Mouse (Mus musculus) CH12.LX (cell line): ENCODE measurements around the gene Tmem18. TPM values are rescaled to one million over a fixed set of nuclear protein-coding genes. Genes with fewer than 3 reads are reported as not detected.

Experiments
- DNase-seq: peaks from one replicate; pipeline ENCODE4 v3.0.0-alpha.2; 2013; ENCODE audit errors: extremely low read depth
- H3K27ac ChIP-seq: 2 replicates; pipeline ENCODE4 v1.5.1; 2012; ENCODE audit warnings: low read depth, mild to moderate bottlenecking, control low read depth, moderate library complexity; ENCODE audit not compliant: insufficient read depth
- H3K27me3 ChIP-seq: replicated peaks from 2 replicates; pipeline ENCODE3; 2012; ENCODE audit warnings: inconsistent platforms
- H3K36me3 ChIP-seq, 2 experiments: replicated peaks in 1 of 2; 2 replicates each; pipeline versions ENCODE3 to v1.6.1; 2012; ENCODE audit warnings: inconsistent platforms in 1 of 2, low read length in 1 of 2, mild to moderate bottlenecking in 1 of 2, mixed read lengths in 1 of 2, moderate library complexity in 1 of 2; ENCODE audit not compliant: control insufficient read depth in 1 of 2, insufficient read depth in 1 of 2
- H3K4me1 ChIP-seq, 2 experiments: 2 replicates each; pipeline ENCODE4 v1.6.1; 2012; ENCODE audit warnings: inconsistent platforms in 1 of 2, moderate library complexity in 1 of 2; ENCODE audit not compliant: insufficient read depth in 2 of 2, control insufficient read depth in 1 of 2
- H3K4me2 ChIP-seq: 2 replicates; pipeline ENCODE4 v1.6.1; 2012; ENCODE audit warnings: low read depth, mild to moderate bottlenecking, control low read depth; ENCODE audit not compliant: poor library complexity, insufficient read depth, severe bottlenecking
- H3K4me3 ChIP-seq, 3 experiments: fragments of 150-350 bp in 1 of 3; sonication (generic) in 1 of 3; replicated peaks in 1 of 3; 2 replicates each; pipeline versions ENCODE3 to v1.5.1; 2011 to 2012; ENCODE audit warnings: low read depth in 2 of 3, low read length in 2 of 3, mild to moderate bottlenecking in 2 of 3, moderate library complexity in 2 of 3, control low read depth in 1 of 3, improper control_type of control experiment in 1 of 3, inconsistent platforms in 1 of 3, mixed read lengths in 1 of 3; ENCODE audit not compliant: poor library complexity in 1 of 3
- H3K79me2 ChIP-seq: replicated peaks from 2 replicates; pipeline ENCODE4 v1.6.1; 2012; ENCODE audit warnings: mild to moderate bottlenecking, moderate library complexity; ENCODE audit not compliant: control insufficient read depth, poor library complexity, insufficient read depth, severe bottlenecking; ENCODE audit errors: extremely low read depth
- H3K9ac ChIP-seq: 2 replicates; pipeline ENCODE4 v1.6.1; 2012; ENCODE audit warnings: low read depth, mild to moderate bottlenecking, control low read depth, moderate library complexity; ENCODE audit not compliant: insufficient read depth
- H3K9me3 ChIP-seq: replicated peaks from 2 replicates; pipeline ENCODE3; 2012; ENCODE audit warnings: low read length, inconsistent platforms, mixed read lengths
- BHLHE40 ChIP-seq: IDR thresholded peaks from 2 replicates; pipeline ENCODE4 v1.6.1; 2011; ENCODE audit warnings: mild to moderate bottlenecking, low read depth, low read length, improper control_type of control experiment
- E2F4 ChIP-seq: IDR thresholded peaks from 2 replicates; pipeline ENCODE4 v1.6.1; 2011; ENCODE audit warnings: low read depth, low read length, improper control_type of control experiment; ENCODE audit not compliant: insufficient replicate concordance
- ELF1 ChIP-seq: IDR thresholded peaks from 2 replicates; pipeline ENCODE4 v1.6.1; 2014; ENCODE audit warnings: low read depth, mild to moderate bottlenecking, inconsistent platforms, low read length, improper control_type of control experiment
- ETS1 ChIP-seq: conservative IDR thresholded peaks from 2 replicates; pipeline ENCODE4 v1.6.1; 2012; ENCODE audit warnings: low read depth, mild to moderate bottlenecking, inconsistent platforms, low read length, improper control_type of control experiment, moderate library complexity
- GABPA ChIP-seq: IDR thresholded peaks from 2 replicates; pipeline ENCODE4 v1.6.1; 2012; ENCODE audit warnings: low read depth, low read length, improper control_type of control experiment, inconsistent platforms; ENCODE audit not compliant: insufficient replicate concordance
- KAT2A ChIP-seq: IDR thresholded peaks from 2 replicates; pipeline ENCODE4 v1.6.1; 2012; ENCODE audit warnings: low read length, improper control_type of control experiment, inconsistent platforms; ENCODE audit not compliant: insufficient replicate concordance
- MAFK ChIP-seq: IDR thresholded peaks from 2 replicates; pipeline ENCODE4 v1.6.1; 2011; ENCODE audit warnings: low read length, improper control_type of control experiment; ENCODE audit not compliant: insufficient replicate concordance
- MAX ChIP-seq: IDR thresholded peaks from 2 replicates; pipeline ENCODE4 v1.6.1; 2011; ENCODE audit warnings: low read length, improper control_type of control experiment
- MEF2A ChIP-seq: IDR thresholded peaks from 2 replicates; pipeline ENCODE4 v1.6.1; 2014; ENCODE audit warnings: low read depth, mild to moderate bottlenecking, inconsistent platforms, low read length, improper control_type of control experiment, borderline replicate concordance
- MXI1 ChIP-seq: IDR thresholded peaks from 2 replicates; pipeline ENCODE4 v1.6.1; 2011; ENCODE audit warnings: mild to moderate bottlenecking, low read depth, low read length, improper control_type of control experiment
- NRF1 ChIP-seq: IDR thresholded peaks from 2 replicates; pipeline ENCODE4 v1.6.1; 2014; ENCODE audit warnings: low read depth, mild to moderate bottlenecking, inconsistent platforms, low read length, improper control_type of control experiment, moderate library complexity
- SMC3 ChIP-seq: IDR thresholded peaks from 2 replicates; pipeline ENCODE4 v1.6.1; 2011; ENCODE audit warnings: low read depth, low read length, improper control_type of control experiment
- TBP ChIP-seq: conservative IDR thresholded peaks from 2 replicates; pipeline ENCODE4 v1.6.1; 2011; ENCODE audit warnings: low read depth, low read length, improper control_type of control experiment
- TCF12 ChIP-seq: IDR thresholded peaks from 2 replicates; pipeline ENCODE4 v1.6.1; 2014; ENCODE audit warnings: low read depth, mild to moderate bottlenecking, inconsistent platforms, low read length, improper control_type of control experiment
- UBTF ChIP-seq: IDR thresholded peaks from 2 replicates; pipeline ENCODE4 v1.6.1; 2012; ENCODE audit warnings: low read depth, mild to moderate bottlenecking, inconsistent platforms, low read length, improper control_type of control experiment, moderate library complexity
- ZC3H11A ChIP-seq: IDR thresholded peaks from 2 replicates; pipeline ENCODE4 v1.6.1; 2012; ENCODE audit warnings: low read depth, mild to moderate bottlenecking, inconsistent platforms, low read length, improper control_type of control experiment
- ZKSCAN1 ChIP-seq: IDR thresholded peaks from 2 replicates; pipeline ENCODE4 v1.6.1; 2012; ENCODE audit warnings: low read depth, inconsistent platforms, low read length, improper control_type of control experiment, borderline replicate concordance
- dilution Hi-C: fragments of 300-500 bp; cut with MboI; formaldehyde crosslinking; loops from 2 replicates; pipeline ENCODE4 v1.14.3; 2020; ENCODE audit warnings: low sequenced_read_pairs; ENCODE audit not compliant: extremely low pct_unique_long_range_greater_than_20kb, extremely low pct_ligation_motif_present
- in situ Hi-C: fragments of 300-500 bp; cut with MboI; formaldehyde crosslinking; loops from 3 replicates; pipeline ENCODE4 v1.14.3; 2019; ENCODE audit warnings: low sequenced_read_pairs, low pct_ligation_motif_present, low pct_unique_long_range_greater_than_20kb, mixed read lengths
- polyA plus RNA-seq: library from polyadenylated mRNA; unstranded; fragments of >175 nt; gene quantifications from 2 replicates; pipeline ENCODE4 v1.2.1, GENCODE M21; 2012; ENCODE audit warnings: low read depth; ENCODE audit not compliant: insufficient read length
- total RNA-seq, 2 experiments: library from RNA; depleted of rRNA; stranded (reverse); fragments of 300-350 nt in 1 of 2; fragments of >200 nt in 1 of 2; gene quantifications; 2 replicates each; pipeline ENCODE4 v1.2.3; 2012 to 2014

The Tmem18 gene
- total and polyA plus RNA-seq, 3 experiments, result 14.8 to 24.8 (median 21.2) TPM

- Histone ChIP-seq H3K36me3 (no peaks in the 10 kb centered on the region), H3K27me3 (no peaks in the 10 kb centered on the region), H3K9ac (no peak overlapping the region), H3K4me3 (no peak overlapping the region), H3K79me2 (no peaks in the 10 kb centered on the region), H3K4me2 (no peak overlapping the region), H3K27ac (no peak overlapping the region), H3K9me3 (no peaks in the 10 kb centered on the region), H3K4me1 (peaks cover 0 to 7% of the 10 kb centered on the region in 2 experiments; a peak in 2 of 4 replicates)
- in situ Hi-C loops, result no loop called here
- no peak for DNase-seq
- dilution Hi-C loops, result no loop called here
- no peak for TF ChIP-seq E2F4
- no peak for TF ChIP-seq MAFK
- no peak for TF ChIP-seq ZKSCAN1
- TF ChIP-seq KAT2A, result no peak
- TF ChIP-seq ELF1, result no peak
- TF ChIP-seq TCF12, result no peak
- TF ChIP-seq TBP, result no peak
- TF ChIP-seq ZC3H11A, result no peak
- no peak for TF ChIP-seq UBTF
- TF ChIP-seq MXI1, result no peak
- no peak for TF ChIP-seq SMC3
- TF ChIP-seq ETS1, result no peak
Observed at GRCm38 (mm10) chr12:30628466-30628865, 44.2 kb downstream of the Tmem18 start.

- H3K36me3 ChIP-seq, result no peaks in the 10 kb centered on the region
- dilution Hi-C loops, result no loop called here
- TF ChIP-seq BHLHE40 (no peak), NRF1 (no peak), GABPA (no peak), MXI1 (no peak), ZKSCAN1 (no peak), MAX (no peak), MEF2A (no peak), TBP (no peak)
- H3K27me3 ChIP-seq, result no peaks in the 10 kb centered on the region
- H3K9me3 ChIP-seq, result no peaks in the 10 kb centered on the region
- in situ Hi-C loops, result no loop called here
- no peak overlapping the region for H3K9ac ChIP-seq
- no peak overlapping the region for H3K27ac ChIP-seq
- no peaks in the 10 kb centered on the region for H3K79me2 ChIP-seq
- DNase-seq, result peak; percentile 25
- no peak overlapping the region for H3K4me2 ChIP-seq
- H3K4me3 ChIP-seq, result no peak overlapping the region
- peaks cover 0 to 18% of the 10 kb centered on the region in 2 experiments; a peak in 2 of 4 replicates for H3K4me1 ChIP-seq
Observed at GRCm38 (mm10) chr12:30634534-30634933, 50.3 kb downstream of the Tmem18 start.

Other genes with a start within 250 kb of the Tmem18 start
- gene Sntg2, start 211.1 kb upstream of the Tmem18 start, total RNA-seq (2012; rRNA removed), result not detected in 2 replicates
- not detected in 2 replicates for gene Sntg2, start 211.1 kb upstream of the Tmem18 start, total RNA-seq (2014; rRNA removed)
- not detected in 2 replicates for gene Sntg2, start 211.1 kb upstream of the Tmem18 start, polyA plus RNA-seq